Mouse (Mus musculus): ENCODE measurements around the gene Pard3. TPM values are rescaled to one million over a fixed set of nuclear protein-coding genes. Genes with fewer than 3 reads are reported as not detected.

The Pard3 gene
- polyA plus RNA-seq, 1 experiment: not detected

DNA sequence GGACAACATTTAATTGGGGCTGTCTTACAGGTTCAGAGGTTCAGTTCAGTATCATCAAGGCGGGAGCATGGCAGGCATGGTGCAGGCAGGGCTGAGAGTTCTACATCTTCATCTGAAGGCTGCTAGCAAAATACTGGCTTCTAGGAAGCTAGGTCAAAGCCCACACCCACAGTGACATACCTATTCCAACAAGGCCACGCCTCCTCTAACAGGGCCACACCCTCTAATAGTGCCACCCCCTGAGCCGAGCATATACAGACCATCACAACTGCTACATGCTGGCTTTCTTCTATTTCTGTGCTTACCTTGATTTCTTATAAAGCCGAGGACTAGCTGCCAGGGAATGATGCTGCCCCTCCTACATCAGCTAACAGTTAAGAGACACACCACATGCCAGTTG, 513.0 kb downstream of the Pard3 start:
- H3K4me3 ChIP-seq (ENCODE audit: insufficient read depth, low read depth, low read length): no peak overlapping the region
- WGBS: 98% methylated on average over 4 of the region's 4 CpGs
- TF ChIP-seq CTCF (IDR thresholded peaks at IDR 0.05; ENCODE audit: insufficient read depth, low read depth, low read length) (no peak), POLR2A (IDR thresholded peaks at IDR 0.05; ENCODE audit: insufficient read depth, low read depth, low read length) (no peak)
- no peaks in the 10 kb centered on the region for H3K4me1 ChIP-seq (ENCODE audit: control insufficient read depth, insufficient read depth, low read length)
- H3K27ac ChIP-seq (ENCODE audit: insufficient read depth, low read depth, low read length): no peak overlapping the region

DNA sequence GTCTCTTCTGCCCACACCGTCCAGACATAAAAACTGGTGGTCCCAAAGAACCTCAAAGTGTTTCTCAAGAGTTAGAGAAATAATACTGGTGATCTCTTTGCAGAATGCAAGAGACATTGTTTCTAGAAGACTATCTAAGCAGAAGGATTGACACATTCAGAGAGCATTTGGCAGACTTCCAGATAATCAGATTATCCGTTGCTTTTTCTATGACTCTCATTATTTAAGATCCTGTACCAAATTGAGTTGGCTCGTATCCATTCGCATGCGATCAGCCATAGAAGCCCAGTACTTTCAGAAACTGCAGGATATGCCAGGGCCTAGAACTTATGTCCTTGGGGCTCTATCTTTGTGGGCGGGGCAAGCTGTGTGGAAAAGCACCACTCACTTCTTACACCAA, 514.0 kb downstream of the Pard3 start:
- 68% methylated on average over 6 of the region's 6 CpGs for WGBS
- TF ChIP-seq POLR2A (IDR thresholded peaks at IDR 0.05; ENCODE audit: insufficient read depth, low read depth, low read length): no peak
- no peak for TF ChIP-seq CTCF (IDR thresholded peaks at IDR 0.05; ENCODE audit: insufficient read depth, low read depth, low read length)
- Histone ChIP-seq H3K4me3 (ENCODE audit: insufficient read depth, low read depth, low read length) (no peak overlapping the region), H3K4me1 (ENCODE audit: control insufficient read depth, insufficient read depth, low read length) (no peaks in the 10 kb centered on the region), H3K27ac (ENCODE audit: insufficient read depth, low read depth, low read length) (no peak overlapping the region)

DNA sequence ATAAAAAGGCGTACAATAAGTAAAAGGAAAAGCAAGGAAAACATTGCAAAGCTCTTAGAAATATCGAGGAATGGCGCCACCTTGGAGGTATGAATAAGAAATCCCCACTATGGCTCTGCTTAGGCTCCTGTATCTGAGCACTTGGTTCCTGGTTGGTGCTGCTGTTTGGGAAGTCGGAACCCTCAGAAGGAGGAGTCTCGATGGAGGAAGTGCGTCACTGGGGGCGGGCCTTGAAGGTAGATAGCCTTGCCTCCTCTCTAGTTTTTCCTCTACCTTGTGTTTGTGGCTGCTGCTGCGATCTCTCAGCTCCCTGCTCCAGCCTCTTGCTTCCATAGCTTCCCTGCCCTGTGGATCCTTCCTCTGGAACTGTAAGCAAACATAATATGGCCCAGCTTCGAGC, 515.7 kb downstream of the Pard3 start:
- Histone ChIP-seq H3K27ac (ENCODE audit: insufficient read depth, low read depth, low read length) (no peak overlapping the region), H3K4me3 (ENCODE audit: insufficient read depth, low read depth, low read length) (no peak overlapping the region), H3K4me1 (ENCODE audit: control insufficient read depth, insufficient read depth, low read length) (no peaks in the 10 kb centered on the region)
- WGBS: 97% methylated on average over 9 of the region's 9 CpGs
- TF ChIP-seq CTCF (IDR thresholded peaks at IDR 0.05; ENCODE audit: insufficient read depth, low read depth, low read length) (no peak), POLR2A (IDR thresholded peaks at IDR 0.05; ENCODE audit: insufficient read depth, low read depth, low read length) (no peak)

DNA sequence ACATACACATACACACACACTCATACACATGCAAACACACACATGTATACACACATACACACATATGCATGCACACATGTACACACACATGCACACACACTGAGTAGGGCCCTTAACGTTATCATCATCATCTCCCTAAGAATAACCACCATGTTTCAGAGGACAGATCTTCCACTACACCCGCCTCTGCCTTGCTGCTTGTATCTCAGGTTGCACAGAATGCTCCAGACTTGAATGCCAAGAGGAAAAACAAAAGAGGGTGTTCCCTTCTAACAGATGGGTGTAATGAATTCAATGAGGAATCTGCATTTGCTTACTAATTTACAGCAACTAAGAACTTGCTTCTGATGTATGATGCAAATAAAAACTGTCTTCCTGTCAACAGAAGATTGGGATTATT, 519.7 kb downstream of the Pard3 start:
- TF ChIP-seq POLR2A (IDR thresholded peaks at IDR 0.05; ENCODE audit: insufficient read depth, low read depth, low read length) (no peak), CTCF (IDR thresholded peaks at IDR 0.05; ENCODE audit: insufficient read depth, low read depth, low read length) (no peak)
- 41% methylated on average over 2 of the region's 2 CpGs for WGBS
- Histone ChIP-seq H3K4me3 (ENCODE audit: insufficient read depth, low read depth, low read length) (no peak overlapping the region), H3K27ac (ENCODE audit: insufficient read depth, low read depth, low read length) (no peak overlapping the region), H3K4me1 (ENCODE audit: control insufficient read depth, insufficient read depth, low read length) (no peaks in the 10 kb centered on the region)

DNA sequence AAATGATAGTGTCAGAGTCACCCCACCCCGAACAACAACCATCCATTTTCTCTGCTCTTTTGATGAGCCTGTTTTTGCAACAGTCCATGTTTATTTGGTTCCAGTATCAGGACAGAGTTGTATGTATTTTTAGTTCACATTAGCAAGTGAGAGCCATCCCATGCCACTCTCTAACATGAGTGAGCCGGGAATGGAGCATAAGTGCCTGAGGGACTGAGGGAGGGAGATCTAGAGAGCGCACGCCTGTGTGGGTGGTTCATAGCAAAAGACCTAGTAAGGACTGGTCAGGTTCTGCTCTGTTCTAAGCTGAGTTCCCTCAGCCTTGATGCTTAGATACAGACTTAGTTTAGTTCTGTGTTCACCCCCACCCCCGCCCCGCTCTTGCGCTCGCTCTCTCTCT, 521.9 kb downstream of the Pard3 start:
- TF ChIP-seq CTCF (IDR thresholded peaks at IDR 0.05; ENCODE audit: insufficient read depth, low read depth, low read length) (no peak), POLR2A (IDR thresholded peaks at IDR 0.05; ENCODE audit: insufficient read depth, low read depth, low read length) (no peak)
- H3K4me3 ChIP-seq (ENCODE audit: insufficient read depth, low read depth, low read length): no peak overlapping the region
- 95% methylated on average over 8 of the region's 8 CpGs for WGBS
- H3K4me1 ChIP-seq (ENCODE audit: control insufficient read depth, insufficient read depth, low read length): no peaks in the 10 kb centered on the region
- no peak overlapping the region for H3K27ac ChIP-seq (ENCODE audit: insufficient read depth, low read depth, low read length)

DNA sequence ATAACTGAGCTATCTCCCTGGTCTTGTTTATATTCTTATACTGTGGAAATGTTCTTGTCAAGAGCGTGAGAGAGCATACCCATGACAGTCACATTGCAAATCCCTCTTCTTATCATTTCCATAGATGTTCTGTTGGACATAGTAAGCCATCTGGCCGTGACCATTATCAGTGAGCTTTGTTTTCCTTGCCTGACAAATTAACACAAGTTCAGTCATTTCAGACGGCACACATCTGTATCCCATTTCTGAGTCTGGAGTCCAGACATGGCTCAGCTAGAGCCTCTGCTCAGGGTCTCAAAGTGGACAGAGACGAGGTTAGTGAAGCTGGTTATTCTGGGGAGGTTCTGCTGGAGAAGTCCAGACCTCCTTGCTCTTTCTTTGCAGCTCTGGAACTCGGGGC, 523.0 kb downstream of the Pard3 start:
- Histone ChIP-seq H3K27ac (ENCODE audit: insufficient read depth, low read depth, low read length) (no peak overlapping the region), H3K4me3 (ENCODE audit: insufficient read depth, low read depth, low read length) (no peak overlapping the region), H3K4me1 (ENCODE audit: control insufficient read depth, insufficient read depth, low read length) (no peaks in the 10 kb centered on the region)
- TF ChIP-seq CTCF (IDR thresholded peaks at IDR 0.05; ENCODE audit: insufficient read depth, low read depth, low read length) (no peak), POLR2A (IDR thresholded peaks at IDR 0.05; ENCODE audit: insufficient read depth, low read depth, low read length) (no peak)
- WGBS: 94% methylated on average over 5 of the region's 5 CpGs

DNA sequence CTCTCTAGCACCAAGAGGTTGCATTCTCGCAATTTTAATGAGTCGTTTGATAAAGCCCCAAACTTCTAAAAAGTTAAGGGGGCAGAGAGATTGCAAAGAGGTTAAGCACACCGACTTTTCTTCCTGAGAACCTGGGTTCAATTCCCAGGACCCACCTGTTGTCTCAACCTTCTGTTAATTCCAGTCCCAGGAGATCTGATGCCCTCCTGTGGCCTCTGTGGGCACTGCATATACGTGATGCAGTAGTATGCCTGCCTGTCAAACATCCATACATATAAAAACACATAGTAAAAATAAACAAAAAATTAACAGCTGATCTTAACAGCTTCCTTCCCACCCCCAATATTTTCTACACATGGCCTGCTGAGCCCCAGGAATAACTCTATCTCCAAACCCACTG, 524.6 kb downstream of the Pard3 start:
- Histone ChIP-seq H3K4me3 (ENCODE audit: insufficient read depth, low read depth, low read length) (no peak overlapping the region), H3K27ac (ENCODE audit: insufficient read depth, low read depth, low read length) (no peak overlapping the region), H3K4me1 (ENCODE audit: control insufficient read depth, insufficient read depth, low read length) (no peaks in the 10 kb centered on the region)
- TF ChIP-seq POLR2A (IDR thresholded peaks at IDR 0.05; ENCODE audit: insufficient read depth, low read depth, low read length): no peak
- no peak for TF ChIP-seq CTCF (IDR thresholded peaks at IDR 0.05; ENCODE audit: insufficient read depth, low read depth, low read length)
- 89% methylated on average over 4 of the region's 4 CpGs for WGBS

DNA sequence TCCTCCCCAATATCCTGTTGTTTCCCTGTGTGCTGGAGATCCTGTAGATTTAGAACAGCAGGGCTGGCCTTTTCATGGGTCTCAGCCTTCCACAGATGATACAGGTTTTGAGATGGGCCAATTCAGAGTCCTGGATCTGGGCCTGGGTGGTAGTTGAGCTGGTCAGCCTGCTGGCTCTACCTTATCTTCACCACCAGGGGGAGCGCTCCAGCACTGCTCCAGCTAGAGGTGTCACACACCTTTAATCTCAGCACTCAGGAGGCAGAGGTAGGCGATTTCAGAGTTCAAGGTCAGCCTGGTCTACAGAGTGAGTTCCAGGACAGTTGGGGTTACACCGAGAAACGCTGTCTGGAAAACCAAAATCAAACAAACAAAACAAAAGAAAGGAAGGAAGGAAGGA, 525.6 kb downstream of the Pard3 start:
- H3K4me1 ChIP-seq (ENCODE audit: control insufficient read depth, insufficient read depth, low read length): no peaks in the 10 kb centered on the region
- 70% methylated on average over 4 of the region's 4 CpGs for WGBS
- H3K27ac ChIP-seq (ENCODE audit: insufficient read depth, low read depth, low read length): no peak overlapping the region
- no peak overlapping the region for H3K4me3 ChIP-seq (ENCODE audit: insufficient read depth, low read depth, low read length)
- TF ChIP-seq POLR2A (IDR thresholded peaks at IDR 0.05; ENCODE audit: insufficient read depth, low read depth, low read length): no peak
- peak; percentile 40; the same call in 1 of the 2 replicates for TF ChIP-seq CTCF (IDR thresholded peaks at IDR 0.05; ENCODE audit: insufficient read depth, low read depth, low read length)

DNA sequence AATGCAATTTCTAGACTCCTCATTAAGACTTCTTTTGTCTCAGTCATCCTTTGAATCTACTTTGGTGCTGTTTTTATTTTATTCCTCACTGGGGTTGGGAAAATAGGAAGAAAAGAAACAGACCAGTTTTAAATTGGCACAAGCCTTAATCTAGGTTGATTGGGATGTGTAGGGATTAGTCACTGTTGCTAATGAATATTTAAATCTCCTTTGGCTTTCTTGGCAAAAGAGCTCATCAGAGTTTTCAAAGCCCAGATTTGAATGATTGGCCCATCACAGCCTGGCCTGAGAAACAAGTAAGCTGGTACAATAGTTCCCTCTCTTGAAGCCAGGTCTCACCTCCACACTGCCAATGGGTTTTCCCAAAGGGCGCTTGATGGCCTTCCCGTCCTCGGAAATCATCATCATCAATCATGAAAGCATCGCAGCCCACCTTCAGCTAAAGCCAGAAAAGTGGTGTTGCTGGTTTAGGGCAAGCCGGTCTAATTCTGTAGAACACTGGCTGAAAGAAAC, 527.0 kb downstream of the Pard3 start:
- 74% methylated on average over 5 of the region's 5 CpGs for WGBS
- Histone ChIP-seq H3K4me1 (ENCODE audit: control insufficient read depth, insufficient read depth, low read length) (no peaks in the 10 kb centered on the region), H3K27ac (ENCODE audit: insufficient read depth, low read depth, low read length) (no peak overlapping the region), H3K4me3 (ENCODE audit: insufficient read depth, low read depth, low read length) (no peak overlapping the region)
- TF ChIP-seq CTCF (IDR thresholded peaks at IDR 0.05; ENCODE audit: insufficient read depth, low read depth, low read length) (no peak), POLR2A (IDR thresholded peaks at IDR 0.05; ENCODE audit: insufficient read depth, low read depth, low read length) (no peak)
